Mouse (Mus musculus) lung, postnatal 14 days (tissue): ENCODE data around the gene Smarcb1.
A peak's percentile ranks its signal among the peaks of the same experiment; 100 is the strongest.
"Not testable (repeated sequence)": the region's sequence is repeated elsewhere in the genome, so short reads cannot be mapped to it uniquely, and the experiment has no call there.

ENCODE experiments used
- DNase-seq: peaks from one replicate; pipeline ENCODE4 v3.0.0; 2021

The Smarcb1 gene

GRCm38 (mm10) chr10:75887504-75887903 lies 33.9 kb downstream of the Smarcb1 start:
- DNase-seq, result not testable (repeated sequence)

GRCm38 (mm10) chr10:75884742-75885141 lies 36.7 kb downstream of the Smarcb1 start:
- DNase-seq, result no peak

- DNase-seq, result peak; percentile 81
Measured at GRCm38 (mm10) chr10:75883232-75883552, 38.2 kb downstream of the Smarcb1 start.

GRCm38 (mm10) chr10:75882433-75883231 lies 38.8 kb downstream of the Smarcb1 start:
- DNase-seq, result no peak

- no peak for DNase-seq
Measured at GRCm38 (mm10) chr10:75881578-75882432, 39.6 kb downstream of the Smarcb1 start.

- no peak for DNase-seq
Measured at GRCm38 (mm10) chr10:75880771-75881577, 40.4 kb downstream of the Smarcb1 start.

GRCm38 (mm10) chr10:75880351-75880750 lies 41.1 kb downstream of the Smarcb1 start:
- no peak for DNase-seq

GRCm38 (mm10) chr10:75878836-75879235 lies 42.6 kb downstream of the Smarcb1 start:
- DNase-seq, result no peak

GRCm38 (mm10) chr10:75873543-75874170 lies 47.8 kb downstream of the Smarcb1 start:
- no peak for DNase-seq

- peak; percentile 75 for DNase-seq
Measured at GRCm38 (mm10) chr10:75872915-75873542, 48.4 kb downstream of the Smarcb1 start.

- no peak for DNase-seq
Measured at GRCm38 (mm10) chr10:75872025-75872914, 49.1 kb downstream of the Smarcb1 start.

- no peak for DNase-seq
Measured at GRCm38 (mm10) chr10:75861587-75861986, 59.8 kb downstream of the Smarcb1 start.

GRCm38 (mm10) chr10:75860746-75861145 lies 60.7 kb downstream of the Smarcb1 start:
- DNase-seq, result no peak

- DNase-seq, result peak; percentile 90
Measured at GRCm38 (mm10) chr10:75859786-75860470, 61.5 kb downstream of the Smarcb1 start, which contains the start of gene Mif. Mif (minus strand) TSS chr10:75860240.

GRCm38 (mm10) chr10:75859107-75859746 lies 62.2 kb downstream of the Smarcb1 start:
- DNase-seq, result no peak

GRCm38 (mm10) chr10:75857598-75857997 lies 63.8 kb downstream of the Smarcb1 start:
- no peak for DNase-seq

- no peak for DNase-seq
Measured at GRCm38 (mm10) chr10:75856976-75857375, 64.4 kb downstream of the Smarcb1 start.

GRCm38 (mm10) chr10:75856155-75856907 lies 65.1 kb downstream of the Smarcb1 start:
- no peak for DNase-seq

- DNase-seq, result no peak
Measured at GRCm38 (mm10) chr10:75855416-75855981, 65.9 kb downstream of the Smarcb1 start.
